Mouse (Mus musculus) testis, adult 2 months (tissue): Measurements from ENCODE around the gene Adipor2.

ENCODE experiments used
- CTCF ChIP-seq: fragments of 200-500 bp; IDR thresholded peaks from 2 replicates; pipeline ENCODE4 v1.5.1; 2012; ENCODE audit warnings: low read depth, mild to moderate bottlenecking, inconsistent platforms, low read length, moderate library complexity; ENCODE audit not compliant: control insufficient read depth, insufficient read depth, insufficient replicate concordance
- POLR2A ChIP-seq: fragments of 200-500 bp; IDR thresholded peaks from 2 replicates; pipeline ENCODE4 v1.6.1; 2012; ENCODE audit warnings: low read depth, mild to moderate bottlenecking, inconsistent platforms, low read length, moderate library complexity; ENCODE audit not compliant: control insufficient read depth

DNA sequence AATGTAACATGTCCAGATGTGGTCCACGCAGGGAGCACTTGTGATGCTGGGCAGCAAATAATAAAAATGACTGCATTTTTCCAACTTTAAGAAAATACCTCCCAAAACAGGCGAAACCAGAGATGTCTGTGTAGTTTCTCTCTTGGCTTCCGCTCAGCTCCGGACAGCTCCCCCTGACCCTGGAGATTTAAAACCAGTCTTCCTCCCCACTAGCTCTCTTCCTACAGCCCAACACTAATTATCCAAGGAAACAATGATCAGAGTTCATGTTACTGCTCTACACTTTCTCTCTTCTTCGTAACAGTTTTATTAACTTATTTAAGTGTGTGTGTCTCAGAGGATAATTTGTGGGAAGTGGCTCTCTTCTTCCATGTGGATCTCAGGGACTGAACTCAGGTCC is 42.9 kb upstream of the Adipor2 start:
- TF ChIP-seq CTCF (no peak), POLR2A (no peak)
